Mouse (Mus musculus) ES-Bruce4 (cell line): ENCODE data around the gene Dync2li1. TPM values are rescaled to one million over a fixed set of nuclear protein-coding genes. Genes with fewer than 3 reads are reported as not detected.

ENCODE experiments used
- H3K27ac ChIP-seq: 2 replicates; pipeline ENCODE4 v1.5.1; 2012; ENCODE audit warnings: low read length, inconsistent platforms; ENCODE audit not compliant: insufficient read depth
- H3K27me3 ChIP-seq: 2 replicates; pipeline ENCODE4 v1.6.1; 2012; ENCODE audit warnings: mild to moderate bottlenecking, low read length, inconsistent platforms; ENCODE audit not compliant: control insufficient read depth, poor library complexity, insufficient read depth, severe bottlenecking
- H3K36me3 ChIP-seq: 2 replicates; pipeline ENCODE4 v1.6.1; 2012; ENCODE audit warnings: inconsistent platforms, mild to moderate bottlenecking, low read length, moderate library complexity; ENCODE audit not compliant: control insufficient read depth, poor library complexity, insufficient read depth, severe bottlenecking
- H3K4me1 ChIP-seq: one replicate; pipeline ENCODE4 v1.8.1; 2011; ENCODE audit warnings: low read length; ENCODE audit not compliant: control insufficient read depth, insufficient read depth
- H3K4me3 ChIP-seq: 2 replicates; pipeline ENCODE4 v1.5.1; 2011; ENCODE audit warnings: low read depth, mild to moderate bottlenecking, low read length
- H3K9ac ChIP-seq: 2 replicates; pipeline ENCODE4 v1.6.1; 2012; ENCODE audit warnings: low read depth, mild to moderate bottlenecking, inconsistent platforms; ENCODE audit not compliant: poor library complexity, severe bottlenecking
- H3K9me3 ChIP-seq: replicated peaks from 2 replicates; pipeline ENCODE4 v1.6.1; 2012; ENCODE audit warnings: mild to moderate bottlenecking, low read length, inconsistent platforms; ENCODE audit not compliant: control insufficient read depth, poor library complexity, insufficient read depth, severe bottlenecking
- CTCF ChIP-seq: IDR thresholded peaks from one replicate; pipeline ENCODE4 v1.8.1; 2011; ENCODE audit warnings: low read depth, low read length
- EP300 ChIP-seq: IDR thresholded peaks from 2 replicates; pipeline ENCODE4 v1.6.1; 2011; ENCODE audit warnings: low read depth, low read length; ENCODE audit not compliant: insufficient read depth
- POLR2A ChIP-seq: IDR thresholded peaks from one replicate; pipeline ENCODE4 v1.8.1; 2011; ENCODE audit warnings: low read length; ENCODE audit not compliant: insufficient read depth
- polyA plus RNA-seq: library from polyadenylated mRNA; stranded (reverse); fragments of >200 nt; gene quantifications from 2 replicates; pipeline ENCODE4 v1.2.4, GENCODE M21; 2011; ENCODE audit warnings: low read depth; ENCODE audit not compliant: missing spikeins, insufficient read depth, insufficient read length

The Dync2li1 gene
- polyA plus RNA-seq, 1 experiment: 26.3 TPM

DNA sequence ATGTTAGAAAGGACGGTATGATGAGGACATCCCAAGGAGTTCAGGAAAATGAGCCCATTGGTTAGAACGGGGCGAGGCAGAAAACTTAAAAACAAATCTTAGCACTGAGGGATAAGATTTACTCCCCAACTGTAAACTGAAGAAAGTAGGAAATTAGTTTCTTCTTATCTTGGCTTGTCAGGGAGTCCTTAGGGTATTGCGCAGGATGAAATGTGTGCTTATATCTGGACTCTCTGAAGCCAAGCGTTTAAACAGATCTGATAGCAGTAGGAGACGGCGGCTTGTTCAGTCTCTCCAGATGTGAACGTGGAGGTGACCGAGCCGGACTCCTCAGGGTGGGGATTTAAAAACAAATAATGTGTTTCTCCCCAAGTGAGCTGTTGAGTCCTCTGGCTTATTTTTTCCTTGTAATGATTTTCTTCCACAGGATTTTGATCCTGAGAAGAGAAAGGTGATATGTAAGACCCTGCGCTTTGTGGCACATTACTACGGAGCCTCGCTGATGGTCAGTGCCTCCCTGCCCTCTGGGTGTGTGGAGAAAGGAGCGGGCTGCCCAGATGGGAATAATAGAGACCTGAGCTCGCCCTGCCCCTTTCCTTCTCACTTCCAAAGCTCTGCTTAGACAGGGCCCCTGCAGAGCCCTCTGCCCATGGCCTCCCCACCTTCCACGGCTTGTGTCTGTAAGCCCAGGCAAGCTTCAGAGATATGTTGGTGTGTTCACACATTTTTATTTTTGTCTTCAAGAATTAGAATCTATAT is 18.2 kb downstream of the Dync2li1 start:
- no peak overlapping the region for H3K4me3 ChIP-seq
- no peak overlapping the region for H3K9ac ChIP-seq
- H3K27ac ChIP-seq: no peak overlapping the region
- no peaks in the 10 kb centered on the region for H3K9me3 ChIP-seq
- H3K4me1 ChIP-seq: no peaks in the 10 kb centered on the region
- TF ChIP-seq POLR2A: no peak
- no peak for TF ChIP-seq CTCF
- no peak for TF ChIP-seq EP300
- no peaks in the 10 kb centered on the region for H3K27me3 ChIP-seq
- H3K36me3 ChIP-seq: no peaks in the 10 kb centered on the region

DNA sequence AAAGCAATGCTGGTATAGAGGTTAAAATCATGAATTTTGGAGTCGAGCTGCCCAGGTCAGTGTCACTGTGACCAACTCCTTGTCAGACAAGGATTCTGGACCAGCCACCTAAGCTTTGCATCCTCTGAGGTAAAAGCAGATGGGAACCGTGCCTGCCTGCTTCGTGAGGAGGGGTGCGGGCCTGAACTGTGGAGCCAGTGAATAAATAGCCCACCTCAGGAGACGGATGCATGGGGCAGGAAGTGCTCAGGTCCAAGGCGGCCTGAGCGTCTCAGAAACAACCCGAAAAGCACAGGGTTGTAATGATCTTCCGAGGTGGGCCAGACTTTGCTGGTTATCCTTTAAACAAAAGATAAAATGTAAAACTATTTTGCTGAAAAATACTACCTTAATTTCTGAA is 18.8 kb downstream of the Dync2li1 start:
- Histone ChIP-seq H3K9ac (no peak overlapping the region), H3K9me3 (no peaks in the 10 kb centered on the region), H3K27ac (no peak overlapping the region), H3K36me3 (no peaks in the 10 kb centered on the region), H3K4me1 (no peaks in the 10 kb centered on the region), H3K27me3 (no peaks in the 10 kb centered on the region), H3K4me3 (no peak overlapping the region)
- TF ChIP-seq EP300 (no peak), CTCF (no peak), POLR2A (no peak)

DNA sequence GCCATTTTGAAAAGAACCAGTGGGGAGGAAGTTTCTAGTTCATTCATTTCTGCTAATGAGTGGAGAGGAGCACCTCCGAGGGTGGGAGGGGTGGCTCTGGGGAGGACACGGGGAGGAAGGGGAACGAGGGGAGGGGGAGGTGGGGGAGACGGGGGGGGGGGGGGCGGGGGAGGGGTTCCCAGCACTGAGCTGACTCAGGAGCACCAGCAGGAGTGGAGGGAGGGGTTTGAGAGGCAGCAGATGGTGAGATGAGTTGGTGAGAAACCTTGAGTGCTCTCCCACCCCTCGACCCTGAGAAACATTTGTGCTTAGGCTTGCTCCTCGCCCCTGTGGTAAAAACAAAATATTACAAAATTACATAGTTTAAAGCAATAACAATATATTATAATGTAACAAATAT is 19.6 kb downstream of the Dync2li1 start:
- no peak overlapping the region for H3K4me3 ChIP-seq
- TF ChIP-seq POLR2A: no peak
- TF ChIP-seq CTCF: no peak
- TF ChIP-seq EP300: no peak
- H3K27me3 ChIP-seq: no peaks in the 10 kb centered on the region
- no peak overlapping the region for H3K27ac ChIP-seq
- no peaks in the 10 kb centered on the region for H3K4me1 ChIP-seq
- no peaks in the 10 kb centered on the region for H3K9me3 ChIP-seq
- no peaks in the 10 kb centered on the region for H3K36me3 ChIP-seq
- no peak overlapping the region for H3K9ac ChIP-seq

DNA sequence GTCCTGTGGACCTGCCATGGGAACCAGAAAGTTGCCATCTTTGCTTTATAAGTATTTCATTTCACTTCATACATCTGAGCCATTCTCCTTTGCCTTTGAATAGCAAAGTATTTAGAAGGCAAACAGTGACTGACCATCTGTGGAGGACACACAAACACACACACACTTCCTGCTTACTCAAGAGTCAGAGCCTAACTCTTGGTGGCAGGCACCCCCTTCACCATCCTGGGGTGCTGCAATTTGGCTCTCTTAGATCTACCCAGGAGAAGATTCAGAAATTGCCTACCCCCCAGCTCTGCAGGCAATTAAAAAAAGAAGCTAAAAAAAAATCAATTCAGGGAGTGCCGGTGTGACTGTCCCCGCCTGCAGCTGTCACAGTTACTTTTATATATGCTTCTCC is 20.2 kb downstream of the Dync2li1 start:
- H3K36me3 ChIP-seq: no peaks in the 10 kb centered on the region
- H3K4me3 ChIP-seq: no peak overlapping the region
- H3K27ac ChIP-seq: no peak overlapping the region
- no peak overlapping the region for H3K9ac ChIP-seq
- no peak for TF ChIP-seq POLR2A
- TF ChIP-seq CTCF: no peak
- no peak for TF ChIP-seq EP300
- no peaks in the 10 kb centered on the region for H3K4me1 ChIP-seq
- no peaks in the 10 kb centered on the region for H3K27me3 ChIP-seq
- no peaks in the 10 kb centered on the region for H3K9me3 ChIP-seq

DNA sequence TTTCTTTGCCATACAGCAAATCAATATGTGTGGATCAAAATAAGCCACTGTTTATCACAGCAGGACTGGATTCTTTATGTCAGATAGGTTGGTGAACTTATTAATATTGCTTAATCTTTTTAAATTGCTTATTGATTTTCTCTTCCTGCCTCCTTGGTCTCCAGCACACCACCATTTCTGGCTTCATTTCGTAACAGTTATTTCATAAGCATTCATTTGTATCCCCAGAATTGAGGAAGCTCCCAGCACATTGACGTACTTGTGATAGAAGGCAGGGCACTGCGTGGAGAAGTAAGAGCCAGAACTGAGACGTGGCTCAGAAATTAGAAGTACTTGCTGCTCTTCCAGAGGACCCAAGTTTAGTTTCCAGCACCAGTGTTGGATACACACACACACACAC is 21.3 kb downstream of the Dync2li1 start:
- H3K36me3 ChIP-seq: no peaks in the 10 kb centered on the region
- H3K9me3 ChIP-seq: no peaks in the 10 kb centered on the region
- no peak overlapping the region for H3K27ac ChIP-seq
- H3K9ac ChIP-seq: no peak overlapping the region
- H3K4me3 ChIP-seq: no peak overlapping the region
- no peaks in the 10 kb centered on the region for H3K4me1 ChIP-seq
- H3K27me3 ChIP-seq: no peaks in the 10 kb centered on the region
- TF ChIP-seq EP300: no peak
- TF ChIP-seq POLR2A: no peak
- no peak for TF ChIP-seq CTCF

DNA sequence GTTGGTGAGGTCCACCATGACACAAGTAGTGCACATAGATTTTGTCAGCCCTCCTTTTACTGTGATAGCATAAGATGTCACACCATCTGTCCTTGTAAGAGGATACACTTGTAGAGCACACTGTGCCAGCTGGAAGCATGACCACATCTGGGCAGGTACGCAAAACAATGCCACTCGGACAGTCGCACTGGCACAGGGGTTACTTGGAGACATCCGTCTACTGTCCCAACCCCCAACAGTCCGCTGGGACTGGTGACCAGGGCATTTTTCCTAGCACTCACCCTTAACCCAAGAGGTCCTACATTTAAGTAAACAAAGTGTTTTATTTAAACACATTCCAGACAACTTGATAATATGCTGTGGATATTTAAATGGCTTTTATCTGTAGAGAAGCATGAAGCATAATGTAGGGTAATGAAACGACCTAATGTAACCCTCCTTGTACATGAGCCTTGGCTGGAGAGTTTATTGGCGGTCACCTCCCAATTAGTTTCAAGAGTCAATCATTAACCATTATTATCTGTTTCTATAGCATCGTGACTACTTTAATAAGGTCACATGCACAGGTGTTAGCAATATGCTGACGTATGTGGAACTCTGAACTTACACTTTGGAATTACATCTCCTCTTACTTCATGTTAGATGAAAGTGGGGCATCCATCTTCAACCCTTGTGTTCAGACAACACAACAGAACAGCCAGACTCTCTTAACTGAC is 24.2 kb downstream of the Dync2li1 start:
- Histone ChIP-seq H3K27ac (no peak overlapping the region), H3K9me3 (no peaks in the 10 kb centered on the region), H3K4me3 (no peak overlapping the region), H3K4me1 (no peaks in the 10 kb centered on the region), H3K27me3 (no peaks in the 10 kb centered on the region), H3K9ac (no peak overlapping the region), H3K36me3 (no peaks in the 10 kb centered on the region)
- no peak for TF ChIP-seq CTCF
- TF ChIP-seq EP300: no peak
- no peak for TF ChIP-seq POLR2A
